Mouse (Mus musculus): ENCODE data around the gene Dennd1a. TPM values are rescaled to one million over a fixed set of nuclear protein-coding genes. Genes with fewer than 3 reads are reported as not detected.

Dennd1a gene
- polyA plus RNA-seq, 1 experiment: 44.5 TPM

GRCm38 (mm10) chr2:37872791-37873190 is 414.4 kb downstream of the Dennd1a start:
- TF ChIP-seq CTCF (IDR thresholded peaks at IDR 0.05; ENCODE audit: extremely low read depth, insufficient read depth, low read length) (no peak), POLR2A (IDR thresholded peaks at IDR 0.05; ENCODE audit: extremely low read depth, insufficient read depth, low read length) (no peak)
- Histone ChIP-seq H3K27ac (ENCODE audit: insufficient read depth, low read length) (no peak overlapping the region), H3K4me1 (ENCODE audit: control insufficient read depth, insufficient read depth, low read length) (peaks cover 4% of the 10 kb centered on the region), H3K4me3 (ENCODE audit: insufficient read depth, low read length) (no peak overlapping the region)

DNA sequence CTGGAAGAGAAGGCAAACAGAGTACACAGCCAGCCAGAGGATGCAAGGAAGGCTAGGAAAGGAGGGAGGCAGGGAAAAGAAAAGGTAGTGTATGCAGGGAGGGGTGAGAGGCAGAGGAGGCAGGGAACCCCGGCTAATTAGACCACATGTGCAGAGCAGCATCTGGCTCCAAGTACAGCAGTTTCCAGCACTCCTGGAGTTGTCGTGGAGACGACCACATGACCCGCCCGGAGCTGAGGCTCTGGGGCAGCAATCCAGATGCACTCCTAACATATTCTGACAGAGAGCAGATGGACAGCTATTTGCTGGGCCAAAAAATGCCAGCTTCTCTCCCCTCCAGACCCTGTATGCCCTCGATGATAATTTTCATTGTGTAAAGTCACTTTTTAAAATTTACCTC is 417.6 kb downstream of the Dennd1a start:
- Histone ChIP-seq H3K4me3 (ENCODE audit: insufficient read depth, low read length) (no peak overlapping the region), H3K4me1 (ENCODE audit: control insufficient read depth, insufficient read depth, low read length) (no peaks in the 10 kb centered on the region; the same call in 1 of the 2 replicates), H3K27ac (ENCODE audit: insufficient read depth, low read length) (no peak overlapping the region)
- TF ChIP-seq POLR2A (IDR thresholded peaks at IDR 0.05; ENCODE audit: extremely low read depth, insufficient read depth, low read length) (no peak), CTCF (IDR thresholded peaks at IDR 0.05; ENCODE audit: extremely low read depth, insufficient read depth, low read length) (no peak)

GRCm38 (mm10) chr2:37867387-37867786 is 419.8 kb downstream of the Dennd1a start:
- H3K4me1 ChIP-seq (ENCODE audit: control insufficient read depth, insufficient read depth, low read length): no peaks in the 10 kb centered on the region; the same call in 1 of the 2 replicates
- no peak overlapping the region for H3K27ac ChIP-seq (ENCODE audit: insufficient read depth, low read length)
- no peak for TF ChIP-seq POLR2A (IDR thresholded peaks at IDR 0.05; ENCODE audit: extremely low read depth, insufficient read depth, low read length)
- TF ChIP-seq CTCF (IDR thresholded peaks at IDR 0.05; ENCODE audit: extremely low read depth, insufficient read depth, low read length): no peak
- no peak overlapping the region for H3K4me3 ChIP-seq (ENCODE audit: insufficient read depth, low read length)

DNA sequence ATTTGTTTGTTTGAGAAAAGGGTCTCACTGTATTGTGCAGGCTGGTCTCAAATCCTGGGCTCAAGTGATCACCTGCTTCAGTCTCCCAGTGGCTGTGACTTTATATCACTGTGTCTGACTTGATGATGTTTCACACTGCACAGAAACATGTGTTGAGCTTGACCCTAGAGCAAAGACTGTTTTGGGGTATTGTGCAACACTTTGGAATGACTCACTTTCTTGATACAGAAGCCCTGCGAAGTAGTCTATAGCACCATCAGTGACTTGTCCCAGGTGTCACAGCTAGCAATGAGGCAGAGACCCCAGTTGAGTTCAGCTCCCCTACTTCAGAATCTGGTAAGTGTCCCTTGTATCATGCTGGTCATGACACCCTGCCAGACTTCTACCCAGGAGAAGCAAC is 429.7 kb downstream of the Dennd1a start:
- TF ChIP-seq POLR2A (IDR thresholded peaks at IDR 0.05; ENCODE audit: extremely low read depth, insufficient read depth, low read length) (no peak), CTCF (IDR thresholded peaks at IDR 0.05; ENCODE audit: extremely low read depth, insufficient read depth, low read length) (no peak)

GRCm38 (mm10) chr2:37856955-37857354 is 430.2 kb downstream of the Dennd1a start:
- H3K27ac ChIP-seq (ENCODE audit: insufficient read depth, low read length): no peak overlapping the region
- H3K4me3 ChIP-seq (ENCODE audit: insufficient read depth, low read length): no peak overlapping the region
- TF ChIP-seq CTCF (IDR thresholded peaks at IDR 0.05; ENCODE audit: extremely low read depth, insufficient read depth, low read length) (no peak), POLR2A (IDR thresholded peaks at IDR 0.05; ENCODE audit: extremely low read depth, insufficient read depth, low read length) (no peak)
- H3K4me1 ChIP-seq (ENCODE audit: control insufficient read depth, insufficient read depth, low read length): no peaks in the 10 kb centered on the region

More for the DNA sequence above, 429.7 kb downstream of the Dennd1a start:
- Histone ChIP-seq H3K4me3 (ENCODE audit: insufficient read depth, low read length) (no peak overlapping the region), H3K27ac (ENCODE audit: insufficient read depth, low read length) (no peak overlapping the region), H3K4me1 (ENCODE audit: control insufficient read depth, insufficient read depth, low read length) (no peaks in the 10 kb centered on the region)

- Histone ChIP-seq H3K27ac (ENCODE audit: insufficient read depth, low read length) (no peak overlapping the region), H3K4me3 (ENCODE audit: insufficient read depth, low read length) (no peak overlapping the region), H3K4me1 (ENCODE audit: control insufficient read depth, insufficient read depth, low read length) (no peaks in the 10 kb centered on the region)
- no peak for TF ChIP-seq POLR2A (IDR thresholded peaks at IDR 0.05; ENCODE audit: extremely low read depth, insufficient read depth, low read length)
- no peak for TF ChIP-seq CTCF (IDR thresholded peaks at IDR 0.05; ENCODE audit: extremely low read depth, insufficient read depth, low read length)
These were observed 432.0 kb downstream of the Dennd1a start for GRCm38 (mm10) chr2:37855226-37855625.

GRCm38 (mm10) chr2:37853878-37854435 is 433.2 kb downstream of the Dennd1a start:
- TF ChIP-seq POLR2A (IDR thresholded peaks at IDR 0.05; ENCODE audit: extremely low read depth, insufficient read depth, low read length) (no peak), CTCF (IDR thresholded peaks at IDR 0.05; ENCODE audit: extremely low read depth, insufficient read depth, low read length) (no peak)
- H3K4me1 ChIP-seq (ENCODE audit: control insufficient read depth, insufficient read depth, low read length): no peaks in the 10 kb centered on the region
- no peak overlapping the region for H3K4me3 ChIP-seq (ENCODE audit: insufficient read depth, low read length)
- no peak overlapping the region for H3K27ac ChIP-seq (ENCODE audit: insufficient read depth, low read length)

DNA sequence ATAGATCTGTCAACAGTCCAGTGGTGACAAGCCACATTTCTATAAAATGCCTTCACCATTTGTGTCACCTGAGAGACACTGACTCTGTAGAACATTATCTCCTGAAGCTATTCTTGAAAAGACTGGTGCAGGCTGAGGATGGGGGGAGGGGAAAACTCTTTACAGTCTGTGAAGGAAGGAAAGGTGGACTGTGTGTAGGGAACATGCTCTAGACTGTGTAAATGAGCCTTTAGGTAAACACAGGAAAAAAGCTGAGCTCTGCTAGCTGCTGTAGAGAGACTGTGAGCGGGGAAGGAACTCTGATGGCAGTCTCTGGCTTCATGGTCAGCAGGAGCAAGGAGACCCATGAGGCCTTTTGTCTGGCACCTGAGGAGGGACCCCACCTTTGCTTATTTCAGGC is 436.6 kb downstream of the Dennd1a start:
- no peak overlapping the region for H3K4me3 ChIP-seq (ENCODE audit: insufficient read depth, low read length)
- TF ChIP-seq CTCF (IDR thresholded peaks at IDR 0.05; ENCODE audit: extremely low read depth, insufficient read depth, low read length): no peak
- no peak for TF ChIP-seq POLR2A (IDR thresholded peaks at IDR 0.05; ENCODE audit: extremely low read depth, insufficient read depth, low read length)
- no peaks in the 10 kb centered on the region for H3K4me1 ChIP-seq (ENCODE audit: control insufficient read depth, insufficient read depth, low read length)
- H3K27ac ChIP-seq (ENCODE audit: insufficient read depth, low read length): no peak overlapping the region

- no peak for TF ChIP-seq POLR2A (IDR thresholded peaks at IDR 0.05; ENCODE audit: extremely low read depth, insufficient read depth, low read length)
- peak; percentile 6; the same call in 1 of the 2 replicates for TF ChIP-seq CTCF (IDR thresholded peaks at IDR 0.05; ENCODE audit: extremely low read depth, insufficient read depth, low read length)
- no peaks in the 10 kb centered on the region for H3K4me1 ChIP-seq (ENCODE audit: control insufficient read depth, insufficient read depth, low read length)
- no peak overlapping the region for H3K4me3 ChIP-seq (ENCODE audit: insufficient read depth, low read length)
- H3K27ac ChIP-seq (ENCODE audit: insufficient read depth, low read length): no peak overlapping the region
These were observed 437.8 kb downstream of the Dennd1a start for GRCm38 (mm10) chr2:37849357-37849756.

DNA sequence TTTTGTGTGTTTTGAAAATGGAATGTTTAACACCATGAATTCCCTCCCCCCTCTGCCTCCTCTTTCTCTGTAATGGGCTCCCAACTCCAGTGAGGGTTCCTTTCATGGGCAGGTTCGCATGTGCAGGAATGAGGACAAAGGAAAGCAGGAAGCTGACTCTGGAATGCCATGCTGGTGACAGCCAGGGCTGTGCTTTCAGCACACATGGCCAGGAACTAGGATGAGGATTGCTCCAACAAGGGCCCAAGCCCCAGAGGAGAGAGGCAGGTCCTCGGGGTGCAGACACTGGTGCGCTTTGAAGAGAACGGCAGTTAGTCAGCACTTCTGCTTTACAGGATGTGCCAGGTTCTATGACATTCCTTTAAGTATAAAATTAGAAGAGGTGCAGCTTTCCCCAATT is 444.5 kb downstream of the Dennd1a start:
- Histone ChIP-seq H3K4me1 (ENCODE audit: control insufficient read depth, insufficient read depth, low read length) (peaks cover 5% of the 10 kb centered on the region), H3K27ac (ENCODE audit: insufficient read depth, low read length) (no peak overlapping the region), H3K4me3 (ENCODE audit: insufficient read depth, low read length) (no peak overlapping the region)
- no peak for TF ChIP-seq POLR2A (IDR thresholded peaks at IDR 0.05; ENCODE audit: extremely low read depth, insufficient read depth, low read length)
- no peak for TF ChIP-seq CTCF (IDR thresholded peaks at IDR 0.05; ENCODE audit: extremely low read depth, insufficient read depth, low read length)
